Comparison of ENCODE assay signal across 15 mouse cellular contexts in genomic region chr11:104038271-104038800, GRCm38 (mm10).
"Had no signal": no experiment of that assay in that cellular context is flagged by ENCODE, and none has a peak within 500 bp of the region (broad histone marks: within the 10 kb centered on the region; RNA-seq: fewer than 3 reads in every experiment).

No protein-coding gene starts in this region.

- H3K9me3 ChIP-seq: limb, embryonic 15.5 days; liver, embryonic 12.5 days; midbrain, embryonic 10.5 days; neural tube, embryonic 15.5 days had no signal

- H3K4me2 ChIP-seq: limb, embryonic 15.5 days; liver, embryonic 12.5 days; lung, embryonic 14.5 days; neural tube, embryonic 15.5 days had no signal

- H3K4me3 ChIP-seq: layer of hippocampus, adult 2 months; left cerebral cortex, adult 2 months; limb, embryonic 15.5 days; liver, embryonic 12.5 days; midbrain, embryonic 10.5 days; myocyte; neural tube, embryonic 15.5 days had no signal

- H3K27me3 ChIP-seq: limb, embryonic 15.5 days; liver, embryonic 12.5 days; neural tube, embryonic 15.5 days had no signal

- DNase-seq: kidney, adult 8-10 months; kidney, postnatal 36 days; lung, embryonic 14.5 days; lung, postnatal 10 days; lung, postnatal 4 days; thymus, postnatal 36 days had no signal

- H3K4me1 ChIP-seq: limb, embryonic 15.5 days; liver, embryonic 12.5 days; neural tube, embryonic 15.5 days had no signal

- H3K27ac ChIP-seq: kidney, postnatal 0 days; layer of hippocampus, adult 2 months; left cerebral cortex, adult 2 months; limb, embryonic 15.5 days; liver, embryonic 12.5 days; midbrain, embryonic 10.5 days; neural tube, embryonic 15.5 days had no signal

- ATAC-seq: intestine, postnatal 0 days; liver, embryonic 12.5 days had no signal

- H3K9ac ChIP-seq: limb, embryonic 15.5 days; liver, embryonic 12.5 days; lung, embryonic 14.5 days; neural tube, embryonic 15.5 days had no signal

- H3K36me3 ChIP-seq: limb, embryonic 15.5 days; liver, embryonic 12.5 days; midbrain, embryonic 10.5 days; neural tube, embryonic 15.5 days had no signal
